Mouse (Mus musculus): Measurements from ENCODE around the gene Zfpm1. TPM values are rescaled to one million over a fixed set of nuclear protein-coding genes. Genes with fewer than 3 reads are reported as not detected.

Gene Zfpm1
- total and polyA plus RNA-seq, 2 experiments: 7.9 to 67.5 TPM

GRCm38 (mm10) chr8:122283356-122284202 is 1.6 kb downstream of the Zfpm1 start:
- WGBS: under 1% methylated on average over 37 of the region's 37 CpGs
- peak; percentile 24; the same call in 1 of the 2 replicates for TF ChIP-seq CTCF (IDR thresholded peaks at IDR 0.05; ENCODE audit: low read depth, low read length)
- no peak for TF ChIP-seq POLR2A (IDR thresholded peaks at IDR 0.05; ENCODE audit: extremely low read depth, insufficient read depth, low read length)
- Histone ChIP-seq H3K79me2 (ENCODE audit: control insufficient read depth, insufficient read depth, low read length) (peaks cover 56% of the 10 kb centered on the region), H3K27ac (replicated peaks; ENCODE audit: insufficient read depth, low read depth, low read length) (peak overlapping the region; percentile 59), H3K4me1 (ENCODE audit: control insufficient read depth, insufficient read depth, low read length) (peaks cover 15% of the 10 kb centered on the region), H3K36me3 (ENCODE audit: control insufficient read depth, insufficient read depth, low read length) (no peaks in the 10 kb centered on the region), H3K4me3 (ENCODE audit: insufficient read depth, low read depth, low read length) (peak overlapping the region; percentile 66), H3K27me3 (ENCODE audit: control insufficient read depth, insufficient read depth, low read length) (no peaks in the 10 kb centered on the region), H3K9ac (ENCODE audit: low read depth, low read length) (peak overlapping the region; percentile 57)
- peak; percentile 55 for DNase-seq (ENCODE audit: extremely low read depth, low read depth, low spot score)

- H3K4me3 ChIP-seq (ENCODE audit: insufficient read depth, low read depth, low read length): peak overlapping the region; percentile 66
- peaks cover 63% of the 10 kb centered on the region for H3K79me2 ChIP-seq (ENCODE audit: control insufficient read depth, insufficient read depth, low read length)
- 1% methylated on average over 33 of the region's 33 CpGs for WGBS
- H3K4me1 ChIP-seq (ENCODE audit: control insufficient read depth, insufficient read depth, low read length): peaks cover 15% of the 10 kb centered on the region
- H3K27me3 ChIP-seq (ENCODE audit: control insufficient read depth, insufficient read depth, low read length): no peaks in the 10 kb centered on the region
- TF ChIP-seq POLR2A (IDR thresholded peaks at IDR 0.05; ENCODE audit: extremely low read depth, insufficient read depth, low read length) (no peak), CTCF (IDR thresholded peaks at IDR 0.05; ENCODE audit: low read depth, low read length) (peak; percentile 50)
- H3K9ac ChIP-seq (ENCODE audit: low read depth, low read length): peak overlapping the region; percentile 57
- peak; percentile 39 for DNase-seq (ENCODE audit: extremely low read depth, low read depth, low spot score)
- no peaks in the 10 kb centered on the region for H3K36me3 ChIP-seq (ENCODE audit: control insufficient read depth, insufficient read depth, low read length)
- peak overlapping the region; percentile 59 for H3K27ac ChIP-seq (replicated peaks; ENCODE audit: insufficient read depth, low read depth, low read length)
Observed at GRCm38 (mm10) chr8:122284203-122284658, 2.3 kb downstream of the Zfpm1 start.

GRCm38 (mm10) chr8:122284659-122285261 is 2.8 kb downstream of the Zfpm1 start:
- Histone ChIP-seq H3K9ac (ENCODE audit: low read depth, low read length) (peak overlapping the region; percentile 57), H3K79me2 (ENCODE audit: control insufficient read depth, insufficient read depth, low read length) (peaks cover 67% of the 10 kb centered on the region), H3K27me3 (ENCODE audit: control insufficient read depth, insufficient read depth, low read length) (no peaks in the 10 kb centered on the region), H3K4me3 (ENCODE audit: insufficient read depth, low read depth, low read length) (peak overlapping the region; percentile 66; the same call in 1 of the 2 replicates), H3K27ac (replicated peaks; ENCODE audit: insufficient read depth, low read depth, low read length) (no peak overlapping the region), H3K4me1 (ENCODE audit: control insufficient read depth, insufficient read depth, low read length) (peaks cover 15% of the 10 kb centered on the region), H3K36me3 (ENCODE audit: control insufficient read depth, insufficient read depth, low read length) (no peaks in the 10 kb centered on the region)
- 13% methylated on average over 21 of the region's 21 CpGs for WGBS
- TF ChIP-seq CTCF (IDR thresholded peaks at IDR 0.05; ENCODE audit: low read depth, low read length): no peak
- TF ChIP-seq POLR2A (IDR thresholded peaks at IDR 0.05; ENCODE audit: extremely low read depth, insufficient read depth, low read length): no peak
- DNase-seq (ENCODE audit: extremely low read depth, low read depth, low spot score): no peak

GRCm38 (mm10) chr8:122285727-122286126 is 3.8 kb downstream of the Zfpm1 start:
- H3K27ac ChIP-seq (replicated peaks; ENCODE audit: insufficient read depth, low read depth, low read length): no peak overlapping the region
- H3K4me1 ChIP-seq (ENCODE audit: control insufficient read depth, insufficient read depth, low read length): peaks cover 11% of the 10 kb centered on the region
- H3K79me2 ChIP-seq (ENCODE audit: control insufficient read depth, insufficient read depth, low read length): peaks cover 77% of the 10 kb centered on the region
- 94% methylated on average over 6 of the region's 6 CpGs for WGBS
- H3K36me3 ChIP-seq (ENCODE audit: control insufficient read depth, insufficient read depth, low read length): no peaks in the 10 kb centered on the region
- TF ChIP-seq CTCF (IDR thresholded peaks at IDR 0.05; ENCODE audit: low read depth, low read length): no peak
- no peak for TF ChIP-seq POLR2A (IDR thresholded peaks at IDR 0.05; ENCODE audit: extremely low read depth, insufficient read depth, low read length)
- no peaks in the 10 kb centered on the region for H3K27me3 ChIP-seq (ENCODE audit: control insufficient read depth, insufficient read depth, low read length)
- no peak overlapping the region for H3K4me3 ChIP-seq (ENCODE audit: insufficient read depth, low read depth, low read length)
- H3K9ac ChIP-seq (ENCODE audit: low read depth, low read length): no peak overlapping the region
- DNase-seq (ENCODE audit: extremely low read depth, low read depth, low spot score): no peak

GRCm38 (mm10) chr8:122286899-122287298 is 5.0 kb downstream of the Zfpm1 start:
- Histone ChIP-seq H3K79me2 (ENCODE audit: control insufficient read depth, insufficient read depth, low read length) (peaks cover 87% of the 10 kb centered on the region), H3K4me1 (ENCODE audit: control insufficient read depth, insufficient read depth, low read length) (peaks cover 11% of the 10 kb centered on the region), H3K36me3 (ENCODE audit: control insufficient read depth, insufficient read depth, low read length) (no peaks in the 10 kb centered on the region), H3K27me3 (ENCODE audit: control insufficient read depth, insufficient read depth, low read length) (no peaks in the 10 kb centered on the region), H3K27ac (replicated peaks; ENCODE audit: insufficient read depth, low read depth, low read length) (no peak overlapping the region), H3K4me3 (ENCODE audit: insufficient read depth, low read depth, low read length) (no peak overlapping the region), H3K9ac (ENCODE audit: low read depth, low read length) (no peak overlapping the region)
- no peak for DNase-seq (ENCODE audit: extremely low read depth, low read depth, low spot score)
- 89% methylated on average over 10 of the region's 10 CpGs for WGBS
- TF ChIP-seq CTCF (IDR thresholded peaks at IDR 0.05; ENCODE audit: low read depth, low read length) (no peak), POLR2A (IDR thresholded peaks at IDR 0.05; ENCODE audit: extremely low read depth, insufficient read depth, low read length) (no peak)

Measured in liver, adult 2 months (tissue).